In the genomic region with DNA sequence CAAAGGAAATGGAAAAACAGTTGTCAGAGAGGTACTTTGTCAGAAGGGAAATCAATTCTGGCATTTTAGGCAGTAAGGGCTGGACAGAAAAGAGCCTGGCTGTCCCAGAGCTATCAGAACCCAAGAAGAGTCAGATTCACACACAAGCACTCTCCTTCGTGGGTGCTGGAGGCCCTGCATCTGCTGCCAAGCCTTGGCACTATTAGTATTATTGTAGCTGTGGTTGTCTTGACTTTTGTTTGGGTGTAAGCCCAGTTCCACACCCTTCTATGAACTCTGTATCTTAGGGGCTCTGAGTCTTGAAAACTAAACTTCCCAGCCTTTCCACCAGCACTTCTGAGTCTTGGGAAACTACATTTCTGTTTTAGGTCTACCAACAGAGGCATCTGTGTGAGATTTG, we compare ENCODE assay signal across 21 mouse cellular contexts.
DNase-seq lines count a peak whose midpoint lies in the region; ATAC-seq and TF ChIP-seq lines count a peak whose summit lies in the region.
"Had no signal": no experiment of that assay in that cellular context is flagged by ENCODE, and none has a peak within 500 bp of the region (broad histone marks: within the 10 kb centered on the region; RNA-seq: fewer than 3 reads in every experiment).

No protein-coding gene starts in this region.

- H3K4me2 ChIP-seq in lung, embryonic 16.5 days (ENCODE audit: low read depth, low read length): no peak overlapping the region
- no peak overlapping the region for H3K4me2 ChIP-seq in heart, postnatal 0 days (ENCODE audit: low read depth, low read length)
- no peak overlapping the region for H3K4me2 ChIP-seq in hindbrain, embryonic 11.5 days (replicated peaks; ENCODE audit: low read depth, low read length)
- H3K4me2 ChIP-seq: embryonic facial prominence, embryonic 15.5 days; forebrain, embryonic 15.5 days; hindbrain, embryonic 12.5 days; kidney, embryonic 15.5 days; midbrain, embryonic 15.5 days had no signal

- no peaks in the 10 kb centered on the region for H3K36me3 ChIP-seq in lung, embryonic 16.5 days (ENCODE audit: control insufficient read depth, insufficient read depth, low read length)
- H3K36me3 ChIP-seq in heart, postnatal 0 days (replicated peaks; ENCODE audit: control insufficient read depth, insufficient read depth, low read length): no peaks in the 10 kb centered on the region
- H3K36me3 ChIP-seq in hindbrain, embryonic 11.5 days (ENCODE audit: control insufficient read depth, insufficient read depth, low read length): no peaks in the 10 kb centered on the region
- H3K36me3 ChIP-seq: embryonic facial prominence, embryonic 15.5 days; forebrain, embryonic 15.5 days; hindbrain, embryonic 12.5 days; kidney, embryonic 15.5 days; midbrain, embryonic 15.5 days had no signal

- no peaks in the 10 kb centered on the region for H3K4me1 ChIP-seq in lung, embryonic 16.5 days (replicated peaks; ENCODE audit: control insufficient read depth, insufficient read depth, low read length)
- H3K4me1 ChIP-seq in heart, postnatal 0 days (ENCODE audit: control insufficient read depth, insufficient read depth): 0 out of 2 replicates have a peak, but pooled peaks cover 6% of the 10 kb centered on the region
- no peaks in the 10 kb centered on the region for H3K4me1 ChIP-seq in hindbrain, embryonic 11.5 days (replicated peaks; ENCODE audit: control insufficient read depth, insufficient read depth, low read length)
- H3K4me1 ChIP-seq: embryonic facial prominence, embryonic 15.5 days; forebrain, embryonic 15.5 days; hindbrain, embryonic 12.5 days; kidney, embryonic 15.5 days; midbrain, embryonic 15.5 days had no signal

- WGBS in lung, embryonic 16.5 days: 15% methylated on average over 1 of the region's 1 CpGs
- 9% methylated on average over 1 of the region's 1 CpGs for WGBS in heart, postnatal 0 days
- WGBS in hindbrain, embryonic 11.5 days: 68% methylated on average over 1 of the region's 1 CpGs

- TF ChIP-seq CTCF in heart, postnatal 0 days (IDR thresholded peaks at IDR 0.05; ENCODE audit: low read depth): no peak

- TF ChIP-seq EP300 in heart, postnatal 0 days (IDR thresholded peaks at IDR 0.05; ENCODE audit: low read depth): no peak

- no peaks in the 10 kb centered on the region for H3K27me3 ChIP-seq in lung, embryonic 16.5 days (ENCODE audit: control insufficient read depth, insufficient read depth, low read depth, low read length)
- H3K27me3 ChIP-seq in heart, postnatal 0 days (ENCODE audit: control insufficient read depth, insufficient read depth, low read length): no peaks in the 10 kb centered on the region
- H3K27me3 ChIP-seq in hindbrain, embryonic 11.5 days (ENCODE audit: control insufficient read depth, insufficient read depth, low read length): no peaks in the 10 kb centered on the region
- H3K27me3 ChIP-seq: embryonic facial prominence, embryonic 15.5 days; forebrain, embryonic 15.5 days; hindbrain, embryonic 12.5 days; kidney, embryonic 15.5 days; midbrain, embryonic 15.5 days had no signal

- H3K27ac ChIP-seq in lung, embryonic 16.5 days (ENCODE audit: low read length): no peak overlapping the region
- H3K27ac ChIP-seq in heart, postnatal 0 days (ENCODE audit: low read depth): no peak overlapping the region
- H3K27ac ChIP-seq in hindbrain, embryonic 11.5 days (ENCODE audit: low read depth, low read length): no peak overlapping the region
- H3K27ac ChIP-seq: embryonic facial prominence, embryonic 15.5 days; forebrain, embryonic 15.5 days; hindbrain, embryonic 12.5 days; kidney, embryonic 15.5 days; left cerebral cortex, adult 2 months; midbrain, embryonic 15.5 days had no signal

- H3K9ac ChIP-seq in lung, embryonic 16.5 days (ENCODE audit: low read length): no peak overlapping the region
- H3K9ac ChIP-seq in heart, postnatal 0 days (replicated peaks; ENCODE audit: low read depth, low read length): no peak overlapping the region
- H3K9ac ChIP-seq in hindbrain, embryonic 11.5 days (ENCODE audit: low read depth, low read length): no peak overlapping the region
- H3K9ac ChIP-seq: embryonic facial prominence, embryonic 15.5 days; forebrain, embryonic 15.5 days; hindbrain, embryonic 12.5 days; kidney, embryonic 15.5 days; midbrain, embryonic 15.5 days had no signal

- no peak for DNase-seq in lung, postnatal 14 days
- DNase-seq in fibroblast of lung, adult 2 months (ENCODE audit: low read depth): peak; percentile 81
- DNase-seq in heart, postnatal 0 days (ENCODE audit: low spot score): peak; percentile 30
- no peak for DNase-seq in hindbrain, embryonic 11.5 days (ENCODE audit: low spot score)
- DNase-seq in left cerebral cortex, postnatal 36 days (ENCODE audit: low spot score in 2 of 2): no peak
- no peak for DNase-seq in embryo, embryonic 9.5 days (ENCODE audit: extremely low spot score)
- DNase-seq: adrenal gland, postnatal 36 days; cerebellum, adult 9-10 months; kidney, postnatal 4 days; right cerebral cortex, adult 18-20 months; right cerebral cortex, postnatal 4 days; thymus, adult 18-20 months; thymus, postnatal 36 days had no signal

- no peak overlapping the region for H3K4me3 ChIP-seq in lung, embryonic 16.5 days (ENCODE audit: low read length)
- no peak overlapping the region for H3K4me3 ChIP-seq in heart, postnatal 0 days (ENCODE audit: low read depth, low read length)
- H3K4me3 ChIP-seq in hindbrain, embryonic 11.5 days (ENCODE audit: low read depth, low read length): no peak overlapping the region
- H3K4me3 ChIP-seq: embryonic facial prominence, embryonic 15.5 days; forebrain, embryonic 15.5 days; hindbrain, embryonic 12.5 days; kidney, embryonic 15.5 days; left cerebral cortex, adult 2 months; midbrain, embryonic 15.5 days had no signal

- peak; percentile 23; the same call in 1 of the 2 replicates for ATAC-seq in lung, embryonic 16.5 days (ENCODE audit: low read depth)
- ATAC-seq in heart, postnatal 0 days (ENCODE audit: insufficient read depth, low read depth): no peak
- ATAC-seq in hindbrain, embryonic 11.5 days (ENCODE audit: low FRiP score): no peak
- ATAC-seq: forebrain, embryonic 15.5 days; intestine, postnatal 0 days; midbrain, embryonic 15.5 days had no signal

- intact Hi-C loops in left cerebral cortex, postnatal 36 days (cut with DNase I): no loop called here

- no peaks in the 10 kb centered on the region; the same call in 1 of the 2 replicates for H3K9me3 ChIP-seq in lung, embryonic 16.5 days (ENCODE audit: control insufficient read depth, low read length)
- peaks cover 1% of the 10 kb centered on the region; the same call in 1 of the 2 replicates for H3K9me3 ChIP-seq in heart, postnatal 0 days (replicated peaks; ENCODE audit: control insufficient read depth, low read length)
- no peaks in the 10 kb centered on the region for H3K9me3 ChIP-seq in hindbrain, embryonic 11.5 days (ENCODE audit: control insufficient read depth, low read length)
- H3K9me3 ChIP-seq: embryonic facial prominence, embryonic 15.5 days; forebrain, embryonic 15.5 days; hindbrain, embryonic 12.5 days; kidney, embryonic 15.5 days; midbrain, embryonic 15.5 days had no signal

Comparison
In these comparisons a context has a peak if more than half of its experiments do, and no peak if none do; other contexts are left out.
1. DNase-seq: peak in fibroblast of lung, adult 2 months (single experiment) and heart, postnatal 0 days (single experiment); none in lung, postnatal 14 days (single experiment), hindbrain, embryonic 11.5 days (single experiment), left cerebral cortex, postnatal 36 days (0 of 2) and embryo, embryonic 9.5 days (single experiment).